Mouse (Mus musculus) neural tube, embryonic 11.5 days (tissue): ENCODE results near the gene Oxld1. TPM values are rescaled to one million over a fixed set of nuclear protein-coding genes. Genes with fewer than 3 reads are reported as not detected.
"Not testable (repeated sequence)": the region's sequence is repeated elsewhere in the genome, so short reads cannot be mapped to it uniquely, and the experiment has no call there.

Experiments
- ATAC-seq: fragments of 200-750 bp; cut with Nextera tagmentation; 2 replicates; pipeline ENCODE4 v1.8.0; 2017; ENCODE audit warnings: moderate number of reproducible peaks, mild to moderate bottlenecking, moderate TSS enrichment, moderate library complexity; ENCODE audit not compliant: insufficient read depth, low FRiP score, low TSS enrichment
- DNase-seq: peaks from one replicate; pipeline ENCODE4 v3.0.0-alpha.2; 2015; ENCODE audit warnings: low spot score
- H3K27ac ChIP-seq: fragments of 300-500 bp; sonication (generic); 2 replicates; pipeline ENCODE4 v1.5.1; 2014; ENCODE audit warnings: low read depth, mild to moderate bottlenecking, low read length
- H3K27me3 ChIP-seq: fragments of 300-500 bp; sonication (generic); 2 replicates; pipeline ENCODE4 v1.6.1; 2014; ENCODE audit warnings: mild to moderate bottlenecking, low read length, mixed read lengths; ENCODE audit not compliant: control insufficient read depth, insufficient read depth
- H3K36me3 ChIP-seq: fragments of 300-500 bp; sonication (generic); 2 replicates; pipeline ENCODE4 v1.6.1; 2014; ENCODE audit warnings: mild to moderate bottlenecking, low read length, moderate library complexity, mixed read lengths; ENCODE audit not compliant: control insufficient read depth, insufficient read depth
- H3K4me1 ChIP-seq: fragments of 300-500 bp; sonication (generic); 2 replicates; pipeline ENCODE4 v1.6.1; 2014; ENCODE audit warnings: low read length, mixed read lengths; ENCODE audit not compliant: control insufficient read depth, insufficient read depth
- H3K4me2 ChIP-seq: fragments of 300-500 bp; sonication (generic); 2 replicates; pipeline ENCODE4 v1.6.1; 2014; ENCODE audit warnings: low read depth, mild to moderate bottlenecking, moderate library complexity
- H3K4me3 ChIP-seq: fragments of 300-500 bp; sonication (generic); 2 replicates; pipeline ENCODE4 v1.5.1; 2014; ENCODE audit warnings: low read depth, low read length
- H3K9ac ChIP-seq: fragments of 300-500 bp; sonication (generic); 2 replicates; pipeline ENCODE4 v1.6.1; 2014; ENCODE audit warnings: mild to moderate bottlenecking, low read length
- H3K9me3 ChIP-seq: fragments of 300-500 bp; sonication (generic); 2 replicates; pipeline ENCODE4 v1.6.1; 2016; ENCODE audit warnings: low read length; ENCODE audit not compliant: control insufficient read depth
- WGBS: fragments of 180-500 bp; shearing (Covaris S2); extraction: QIAGEN DNeasy Blood & Tissue Kit; methylation state at CpG from one replicate; pipeline ENCODE4 v1.1.7; 2014; 5-methylcytosine and 5-hydroxymethylcytosine counted together
- polyA plus RNA-seq: library from polyadenylated mRNA; unstranded; fragments of >200 nt; fragmentation: Nextera tagmentation; extraction: Ambion mirVana; gene quantifications from 2 replicates; pipeline ENCODE4 v1.2.1, GENCODE M21; 2014

Oxld1 gene
- polyA plus RNA-seq, 1 experiment from 2014 or later = 14.4 TPM

- H3K4me2 ChIP-seq = no peak overlapping the region
- H3K27ac ChIP-seq = no peak overlapping the region; the same call in 1 of the 2 replicates
- H3K9me3 ChIP-seq = no peaks in the 10 kb centered on the region
- no peak for ATAC-seq
- DNase-seq = peak; percentile 68
- H3K4me1 ChIP-seq = no peaks in the 10 kb centered on the region
- H3K36me3 ChIP-seq = peaks cover 26% of the 10 kb centered on the region
- H3K9ac ChIP-seq = no peak overlapping the region
- no peaks in the 10 kb centered on the region for H3K27me3 ChIP-seq
- no peak overlapping the region for H3K4me3 ChIP-seq
- 77% methylated on average over 9 of the region's 9 CpGs for WGBS
Measured at GRCm38 (mm10) chr11:120423569-120424295, 34.1 kb downstream of the Oxld1 start.

- Histone ChIP-seq H3K9ac (no peak overlapping the region), H3K4me3 (no peak overlapping the region), H3K9me3 (no peaks in the 10 kb centered on the region), H3K36me3 (peaks cover 20% of the 10 kb centered on the region), H3K4me2 (no peak overlapping the region), H3K27ac (no peak overlapping the region), H3K27me3 (no peaks in the 10 kb centered on the region), H3K4me1 (no peaks in the 10 kb centered on the region)
- DNase-seq = no peak
- no peak for ATAC-seq
- 77% methylated on average over 13 of the region's 13 CpGs for WGBS
Measured at GRCm38 (mm10) chr11:120422651-120423568, 35.0 kb downstream of the Oxld1 start.

GRCm38 (mm10) chr11:120418592-120418991 lies 39.3 kb downstream of the Oxld1 start:
- Histone ChIP-seq H3K36me3 (peaks cover 21% of the 10 kb centered on the region), H3K4me1 (no peaks in the 10 kb centered on the region), H3K9me3 (no peaks in the 10 kb centered on the region), H3K27ac (no peak overlapping the region), H3K27me3 (no peaks in the 10 kb centered on the region), H3K9ac (no peak overlapping the region), H3K4me3 (no peak overlapping the region), H3K4me2 (no peak overlapping the region)
- DNase-seq (no peak), ATAC-seq (no peak)
- WGBS = 76% methylated on average over 1 of the region's 1 CpGs

- Histone ChIP-seq H3K4me2 (no peak overlapping the region), H3K4me1 (no peaks in the 10 kb centered on the region), H3K36me3 (peaks cover 26% of the 10 kb centered on the region), H3K27ac (no peak overlapping the region), H3K9me3 (no peaks in the 10 kb centered on the region), H3K4me3 (no peak overlapping the region), H3K27me3 (no peaks in the 10 kb centered on the region), H3K9ac (no peak overlapping the region)
- DNase-seq = no peak
- 89% methylated on average over 7 of the region's 7 CpGs for WGBS
- no peak for ATAC-seq
Measured at GRCm38 (mm10) chr11:120417852-120418251, 40.0 kb downstream of the Oxld1 start.

GRCm38 (mm10) chr11:120413621-120414020 lies 44.2 kb downstream of the Oxld1 start:
- not testable (repeated sequence) for H3K4me3 ChIP-seq, H3K27ac ChIP-seq, H3K9me3 ChIP-seq, H3K27me3 ChIP-seq, DNase-seq, H3K4me2 ChIP-seq, H3K4me1 ChIP-seq, H3K9ac ChIP-seq, ATAC-seq
- WGBS = 95% methylated on average over 7 of the region's 10 CpGs
- peaks cover 44% of the 10 kb centered on the region for H3K36me3 ChIP-seq

Other genes starting within 250 kb of the Oxld1 start
- gene Bahcc1, start 225.1 kb downstream of the Oxld1 start, polyA plus RNA-seq = 19.7 and 22.7 TPM in 2 replicates
- gene Actg1, start 109.5 kb downstream of the Oxld1 start, polyA plus RNA-seq = 3,675 and 3,804 TPM in 2 replicates
- gene Fscn2, start 96.5 kb downstream of the Oxld1 start, polyA plus RNA-seq = 0.42 and 0.81 TPM in 2 replicates
- 34.5 and 39.5 TPM in 2 replicates for gene Faap100, start 79.3 kb downstream of the Oxld1 start, polyA plus RNA-seq
- gene Nploc4, start 20.4 kb downstream of the Oxld1 start, polyA plus RNA-seq = 44.7 and 51.0 TPM in 2 replicates
- gene Tspan10, start 15.4 kb downstream of the Oxld1 start, polyA plus RNA-seq = not detected in 2 replicates
- gene Pde6g, start 4.6 kb downstream of the Oxld1 start, polyA plus RNA-seq = 0.65 TPM in 1 of 2 replicates, not detected in the other
- gene Ccdc137, start within 50 bp of the Oxld1 start, polyA plus RNA-seq = 26.4 and 29.0 TPM in 2 replicates
- gene Arl16, start 9.5 kb upstream of the Oxld1 start, polyA plus RNA-seq = 61.2 and 65.7 TPM in 2 replicates
- gene Mrpl12, start 26.5 kb upstream of the Oxld1 start, polyA plus RNA-seq = 142 and 145 TPM in 2 replicates
- gene Slc25a10, start 33.8 kb upstream of the Oxld1 start, polyA plus RNA-seq = 41.4 and 49.5 TPM in 2 replicates
- gene Gcgr, start 72.6 kb upstream of the Oxld1 start, polyA plus RNA-seq = 0.19 and 0.24 TPM in 2 replicates
- gene Mcrip1, start 91.7 kb upstream of the Oxld1 start, polyA plus RNA-seq = 244 and 251 TPM in 2 replicates
- gene Ppp1r27, start 93.1 kb upstream of the Oxld1 start, polyA plus RNA-seq = not detected in 2 replicates
- 562 and 566 TPM in 2 replicates for gene P4hb, start 115.2 kb upstream of the Oxld1 start, polyA plus RNA-seq
- 686 and 719 TPM in 2 replicates for gene Arhgdia, start 123.6 kb upstream of the Oxld1 start, polyA plus RNA-seq
- 669 and 698 TPM in 2 replicates for gene Alyref, start 140.3 kb upstream of the Oxld1 start, polyA plus RNA-seq
- gene Anapc11, start 140.4 kb upstream of the Oxld1 start, polyA plus RNA-seq = 198 and 199 TPM in 2 replicates
- gene Npb, start 150.4 kb upstream of the Oxld1 start, polyA plus RNA-seq = 0.78 TPM in 1 of 2 replicates, not detected in the other
- gene Pcyt2, start 159.9 kb upstream of the Oxld1 start, polyA plus RNA-seq = 109 and 118 TPM in 2 replicates
- gene Sirt7, start 167.2 kb upstream of the Oxld1 start, polyA plus RNA-seq = 37.2 and 39.0 TPM in 2 replicates
- gene Mafg, start 175.5 kb upstream of the Oxld1 start, polyA plus RNA-seq = 26.5 and 27.5 TPM in 2 replicates
- 31.8 and 33.8 TPM in 2 replicates for gene Pycr1, start 185.7 kb upstream of the Oxld1 start, polyA plus RNA-seq
- gene Myadml2, start 190.1 kb upstream of the Oxld1 start, polyA plus RNA-seq = 0.89 TPM in 1 of 2 replicates, not detected in the other
- gene Notum, start 203.1 kb upstream of the Oxld1 start, polyA plus RNA-seq = 2.6 and 3.0 TPM in 2 replicates
- gene Aspscr1, start 214.9 kb upstream of the Oxld1 start, polyA plus RNA-seq = 124 and 136 TPM in 2 replicates